Mouse (Mus musculus): ENCODE measurements at regions not wholly inside any gene's neighbourhood (a gene's known extent, or its start where the extent isn't known, plus 50 kb on each side); places are given as distances from the start of the nearest gene placed in this dataset.

DNA sequence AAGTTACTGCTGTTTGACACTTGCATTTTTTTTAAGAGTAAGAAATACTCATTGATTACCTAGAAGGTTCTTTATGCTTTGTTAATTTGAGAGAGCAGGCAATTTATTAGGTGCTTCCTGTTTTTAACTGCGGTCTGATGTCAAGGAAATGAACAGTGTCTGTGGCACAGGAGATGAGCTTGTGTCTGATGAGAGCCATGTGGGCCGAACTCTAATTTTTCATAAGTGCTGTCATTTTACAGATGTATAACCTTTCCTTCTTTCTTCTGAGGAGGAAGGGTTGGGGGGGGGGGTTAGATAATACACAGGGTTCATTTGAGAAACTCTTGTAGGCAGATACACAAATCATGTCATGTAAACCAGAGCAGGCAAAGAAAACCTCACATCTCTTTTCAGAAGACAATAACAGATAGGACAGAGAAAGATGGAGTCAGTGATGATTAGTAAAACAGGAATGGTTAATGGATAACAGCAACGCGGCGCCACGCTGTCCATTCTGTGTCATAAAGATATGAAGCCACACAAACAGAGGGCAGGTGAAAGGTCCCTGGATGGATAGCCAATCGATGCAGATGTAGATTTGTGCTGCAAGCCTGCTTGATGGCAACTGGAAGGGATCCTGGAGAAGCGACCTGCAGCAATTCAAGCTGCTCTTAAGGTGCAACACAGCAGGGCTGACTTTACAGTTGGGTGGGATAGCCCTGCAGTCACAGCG is 291.4 kb upstream of the Fam241a start:
- H3K4me2 ChIP-seq (ENCODE audit: insufficient read depth, low read depth, poor library complexity, severe bottlenecking): no peak overlapping the region
- H3K36me3 ChIP-seq (replicated peaks in 1 of 2; ENCODE audit: control insufficient read depth in 1 of 2, insufficient read depth in 1 of 2, low read length in 1 of 2): no peaks in the 10 kb centered on the region
- H3K4me1 ChIP-seq (ENCODE audit: control insufficient read depth in 1 of 2, insufficient read depth in 2 of 2): no peaks in the 10 kb centered on the region
- in situ Hi-C loops (cut with MboI; ENCODE audit: low pct_ligation_motif_present, low pct_unique_long_range_greater_than_20kb, low sequenced_read_pairs) (no loop called here), dilution Hi-C loops (cut with MboI; ENCODE audit: extremely low pct_ligation_motif_present, extremely low pct_unique_long_range_greater_than_20kb, low sequenced_read_pairs) (no loop called here)
- H3K79me2 ChIP-seq (replicated peaks; ENCODE audit: control insufficient read depth, extremely low read depth, insufficient read depth, poor library complexity, severe bottlenecking): no peaks in the 10 kb centered on the region
- H3K27ac ChIP-seq (ENCODE audit: insufficient read depth, low read depth): no peak overlapping the region
- TF ChIP-seq SIN3A (IDR thresholded peaks at IDR 0.05; ENCODE audit: low read length): no peak
- TF ChIP-seq MYC (IDR thresholded peaks at IDR 0.05; ENCODE audit: low read depth, low read length): no peak
- TF ChIP-seq MAX (IDR thresholded peaks at IDR 0.05; ENCODE audit: low read length): no peak
- TF ChIP-seq ZNF384 (IDR thresholded peaks at IDR 0.05; ENCODE audit: low read depth, low read length): no peak
- no peak for TF ChIP-seq CHD2 (IDR thresholded peaks at IDR 0.05; ENCODE audit: low read length)
- no peak for TF ChIP-seq MXI1 (IDR thresholded peaks at IDR 0.05; ENCODE audit: low read depth, low read length)
- no peak for TF ChIP-seq MEF2A (IDR thresholded peaks at IDR 0.05; ENCODE audit: borderline replicate concordance, low read depth, low read length)
- TF ChIP-seq CTCF (conservative IDR thresholded peaks at IDR 0.05 in 1 of 2, IDR thresholded peaks at IDR 0.05 in 1 of 2; ENCODE audit: low read depth in 2 of 2, low read length in 2 of 2): no peak
- no peak for TF ChIP-seq TCF12 (IDR thresholded peaks at IDR 0.05; ENCODE audit: low read depth, low read length)
- TF ChIP-seq ZC3H11A (IDR thresholded peaks at IDR 0.05; ENCODE audit: low read depth, low read length): no peak
- no peak for TF ChIP-seq JUN (IDR thresholded peaks at IDR 0.05; ENCODE audit: insufficient read depth, low read depth, low read length)
- TF ChIP-seq UBTF (IDR thresholded peaks at IDR 0.05; ENCODE audit: low read depth, low read length): no peak
- no peak for TF ChIP-seq POLR2A (IDR thresholded peaks at IDR 0.05; ENCODE audit: low read depth, low read length)
- no peak for TF ChIP-seq USF1 (IDR thresholded peaks at IDR 0.05; ENCODE audit: low read depth, low read length)
- no peak for TF ChIP-seq RCOR1 (conservative IDR thresholded peaks at IDR 0.05; ENCODE audit: low read depth, low read length)
- no peak for TF ChIP-seq HCFC1 (IDR thresholded peaks at IDR 0.05; ENCODE audit: low read depth, low read length)
- no peaks in the 10 kb centered on the region for H3K9me3 ChIP-seq (replicated peaks; ENCODE audit: low read length)
- DNase-seq (ENCODE audit: extremely low read depth): no peak
- no peak overlapping the region for H3K4me3 ChIP-seq (replicated peaks in 1 of 3; ENCODE audit: low read depth in 2 of 3, low read length in 2 of 3, poor library complexity in 1 of 3)
- H3K27me3 ChIP-seq (replicated peaks): no peaks in the 10 kb centered on the region
- H3K9ac ChIP-seq (ENCODE audit: insufficient read depth, low read depth): no peak overlapping the region

- TF ChIP-seq RAD21 (IDR thresholded peaks at IDR 0.05; ENCODE audit: low read depth, low read length) (peak; percentile 35), POLR2AphosphoS2 (IDR thresholded peaks at IDR 0.05; ENCODE audit: low read depth, low read length) (no peak), ZKSCAN1 (IDR thresholded peaks at IDR 0.05; ENCODE audit: borderline replicate concordance, low read depth, low read length) (no peak), CTCF (conservative IDR thresholded peaks at IDR 0.05 in 1 of 2, IDR thresholded peaks at IDR 0.05 in 1 of 2; ENCODE audit: low read depth in 2 of 2, low read length in 2 of 2) (peak in 1 of 2 experiments; percentile 34; a peak in 1 of 4 replicates), SIN3A (IDR thresholded peaks at IDR 0.05; ENCODE audit: low read length) (no peak), MAFK (IDR thresholded peaks at IDR 0.05; ENCODE audit: insufficient replicate concordance, low read length) (no peak)
Observed at GRCm38 (mm10) chr3:128186278-128186677, 290.2 kb upstream of the Fam241a start.

More at GRCm38 (mm10) chr3:128186278-128186677, 290.2 kb upstream of the Fam241a start:
- Histone ChIP-seq H3K9me3 (replicated peaks; ENCODE audit: low read length) (no peaks in the 10 kb centered on the region), H3K4me1 (ENCODE audit: control insufficient read depth in 1 of 2, insufficient read depth in 2 of 2) (no peaks in the 10 kb centered on the region), H3K27ac (ENCODE audit: insufficient read depth, low read depth) (no peak overlapping the region), H3K79me2 (replicated peaks; ENCODE audit: control insufficient read depth, extremely low read depth, insufficient read depth, poor library complexity, severe bottlenecking) (no peaks in the 10 kb centered on the region), H3K4me3 (replicated peaks in 1 of 3; ENCODE audit: low read depth in 2 of 3, low read length in 2 of 3, poor library complexity in 1 of 3) (no peak overlapping the region), H3K36me3 (replicated peaks in 1 of 2; ENCODE audit: control insufficient read depth in 1 of 2, insufficient read depth in 1 of 2, low read length in 1 of 2) (no peaks in the 10 kb centered on the region), H3K4me2 (ENCODE audit: insufficient read depth, low read depth, poor library complexity, severe bottlenecking) (no peak overlapping the region), H3K9ac (ENCODE audit: insufficient read depth, low read depth) (no peak overlapping the region), H3K27me3 (replicated peaks) (no peaks in the 10 kb centered on the region)
- in situ Hi-C loops (cut with MboI; ENCODE audit: low pct_ligation_motif_present, low pct_unique_long_range_greater_than_20kb, low sequenced_read_pairs): no loop called here
- DNase-seq (ENCODE audit: extremely low read depth): peak; percentile 16
- dilution Hi-C loops (cut with MboI; ENCODE audit: extremely low pct_ligation_motif_present, extremely low pct_unique_long_range_greater_than_20kb, low sequenced_read_pairs): no loop called here
